Mouse (Mus musculus): Measurements from ENCODE around the gene 1810046K07Rik. TPM values are rescaled to one million over a fixed set of nuclear protein-coding genes. Genes with fewer than 3 reads are reported as not detected.

The 1810046K07Rik gene
- total RNA-seq (2023) = not detected

GRCm38 (mm10) chr9:51328731-51329130 is at the start of gene 1810046K07Rik:
1810046K07Rik (minus strand) TSS chr9:51328917.

DNA sequence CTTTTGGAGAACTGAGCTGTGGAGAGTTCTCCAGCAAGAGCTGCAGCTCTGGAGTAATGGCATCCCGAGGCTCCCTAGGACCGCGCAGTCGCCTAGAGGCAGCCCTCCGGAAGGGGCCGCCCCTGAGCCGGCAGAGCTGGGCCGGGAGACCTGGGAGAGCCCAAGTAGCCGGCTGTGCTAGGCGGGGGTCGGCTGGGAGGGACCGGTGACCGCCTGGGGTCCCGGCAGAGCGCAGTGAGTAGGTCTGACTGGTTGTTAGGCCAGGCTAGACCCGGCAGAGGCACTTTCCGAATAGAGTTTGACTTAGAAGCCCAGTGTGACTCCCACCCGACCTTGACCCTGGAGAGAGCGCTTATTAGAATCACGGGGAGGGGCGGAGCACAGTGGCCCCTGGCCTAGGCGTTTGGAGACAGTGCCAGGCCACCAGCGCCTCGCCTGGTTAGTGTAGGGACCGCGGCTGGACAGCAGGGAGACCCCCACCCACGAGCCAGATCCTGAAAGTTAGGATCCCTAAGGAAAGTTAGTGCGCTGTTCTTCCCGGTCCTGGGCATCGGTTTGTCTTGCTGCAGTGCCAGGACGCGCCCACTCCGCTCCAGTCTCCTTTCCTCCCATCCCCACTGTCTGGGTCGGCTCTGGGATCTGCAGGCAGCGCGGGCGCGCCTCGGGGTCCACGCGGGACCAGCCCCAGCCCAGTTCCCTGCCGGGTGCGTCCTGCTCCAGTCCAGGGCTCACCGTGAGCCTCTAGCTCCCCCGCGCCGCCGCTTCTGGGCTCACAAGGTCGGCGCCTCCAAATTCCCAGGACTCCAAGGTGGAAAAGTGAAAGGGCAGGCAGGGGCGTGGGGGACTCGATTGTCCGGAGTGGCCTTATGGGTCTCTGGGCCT is 50.0 kb downstream of the 1810046K07Rik start, which contains the start of gene Colca2:
Colca2 (minus strand) TSS at position 70 of the 882 bp plus-strand sequence.

Other genes with a start within 250 kb of the 1810046K07Rik start
- gene 4833427G06Rik, start 226.8 kb downstream of the 1810046K07Rik start, total RNA-seq (2023) = not detected
- gene Gm32742, start 163.4 kb downstream of the 1810046K07Rik start, total RNA-seq (2023) = not detected
- 10 to 100 TPM; 11.4 to 12.1 TPM for gene Pou2af1, start 115.2 kb downstream of the 1810046K07Rik start, total RNA-seq (2023)
- gene Colca2, start 50.3 kb downstream of the 1810046K07Rik start, total RNA-seq (2023) = not detected

All from T-cell, adult 66 days (primary cell).